Mouse (Mus musculus) ovary, postnatal 14 days (tissue): Measurements from ENCODE around the gene Nup62cl.

Experiments used
- DNase-seq: peaks from one replicate; pipeline ENCODE4 v3.0.0; 2022; ENCODE audit warnings: low spot score

The Nup62cl gene

DNA sequence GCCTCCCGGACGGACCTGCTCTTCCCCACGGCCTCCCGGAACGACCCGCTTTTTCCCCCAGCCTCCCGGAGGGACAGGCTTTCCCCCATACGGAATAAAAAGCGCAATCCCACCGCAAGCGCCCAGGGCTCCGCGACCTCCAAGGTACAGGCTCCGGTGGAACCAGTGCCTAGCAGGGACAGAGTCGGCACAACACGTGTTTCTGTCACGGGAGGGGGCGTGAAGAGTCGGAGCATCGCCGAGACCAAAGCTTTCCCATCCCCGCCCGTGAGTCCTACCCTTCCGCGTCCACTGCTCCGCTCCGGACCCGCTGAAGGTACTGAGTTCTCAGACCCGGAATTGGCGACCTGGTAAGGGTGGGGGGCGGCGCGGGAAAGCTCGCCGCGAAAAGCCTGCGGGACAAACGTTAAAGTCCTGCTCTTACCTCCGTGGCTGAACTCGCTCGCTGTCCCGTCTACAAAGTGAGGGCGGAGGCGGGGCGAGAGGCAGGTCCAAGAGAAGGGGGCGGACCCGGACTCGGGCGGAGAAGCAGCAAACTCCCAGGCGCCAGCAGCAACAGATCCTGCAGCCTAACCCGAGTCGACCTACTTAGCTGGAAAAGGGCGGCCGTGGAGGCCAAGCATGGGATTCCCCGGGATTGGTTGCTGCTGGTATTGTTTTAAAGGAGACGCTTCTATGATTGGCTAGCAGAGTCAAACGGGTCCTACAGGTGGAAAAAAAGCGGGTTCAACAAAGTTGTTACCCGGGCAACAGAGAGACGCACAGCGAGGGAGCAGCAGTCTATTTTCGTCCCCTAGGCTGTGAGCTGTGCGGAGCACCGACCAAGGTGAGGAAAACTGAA is at the start of gene Nup62cl, which contains the start of gene Pih1h3b:
Gene Nup62cl, minus strand, starts transcription at position 578 of the 841 bp plus-strand sequence.
Gene Pih1h3b, plus strand, starts transcription at position 745 of the 841 bp plus-strand sequence.
- peak; percentile 12 for DNase-seq

GRCm38 (mm10) chrX:140094066-140094465 is 31.6 kb upstream of the Nup62cl start:
- DNase-seq, result no peak

GRCm38 (mm10) chrX:140082535-140082934 is 20.0 kb upstream of the Nup62cl start:
- no peak for DNase-seq

GRCm38 (mm10) chrX:140060886-140061874 is 1.3 kb downstream of the Nup62cl start:
- DNase-seq, result no peak

DNA sequence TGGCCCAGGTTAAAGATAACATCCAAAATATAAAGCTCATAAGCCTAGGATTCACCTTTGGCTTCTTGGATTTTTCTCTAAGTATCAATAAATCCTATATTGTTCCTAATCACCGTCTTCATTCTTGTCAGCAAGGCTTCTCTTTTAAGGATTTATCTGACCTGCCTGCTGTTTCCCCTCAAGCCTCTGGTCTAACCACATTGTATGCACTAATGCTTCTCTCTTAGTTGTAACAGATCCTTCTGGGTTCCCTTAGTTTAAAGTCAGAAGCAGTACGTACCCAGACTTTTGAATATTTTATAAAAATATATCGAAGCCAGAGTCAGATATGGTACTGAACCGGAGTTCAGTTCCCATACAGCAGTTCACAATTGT is 63.8 kb downstream of the Nup62cl start:
- no peak for DNase-seq

- peak; percentile 5 for DNase-seq
These were observed 64.5 kb downstream of the Nup62cl start, which contains the start of gene Rbm41 for GRCm38 (mm10) chrX:139997740-139998690. Rbm41 (minus strand) TSS chrX:139998595.

- DNase-seq, result no peak
These were observed 80.4 kb downstream of the Nup62cl start for GRCm38 (mm10) chrX:139982115-139982514.
